Mouse (Mus musculus) urinary bladder, postnatal 36 days (tissue): Measurements from ENCODE around the gene Prps1l3.
"Not testable (repeated sequence)": the region's sequence is repeated elsewhere in the genome, so short reads cannot be mapped to it uniquely, and the experiment has no call there.

Source experiments
- DNase-seq, 2 experiments: peaks; one replicate each; pipeline ENCODE4 v3.0.0; 2022; ENCODE audit warnings: low spot score in 2 of 2, mixed read lengths in 1 of 2

Gene Prps1l3

DNA sequence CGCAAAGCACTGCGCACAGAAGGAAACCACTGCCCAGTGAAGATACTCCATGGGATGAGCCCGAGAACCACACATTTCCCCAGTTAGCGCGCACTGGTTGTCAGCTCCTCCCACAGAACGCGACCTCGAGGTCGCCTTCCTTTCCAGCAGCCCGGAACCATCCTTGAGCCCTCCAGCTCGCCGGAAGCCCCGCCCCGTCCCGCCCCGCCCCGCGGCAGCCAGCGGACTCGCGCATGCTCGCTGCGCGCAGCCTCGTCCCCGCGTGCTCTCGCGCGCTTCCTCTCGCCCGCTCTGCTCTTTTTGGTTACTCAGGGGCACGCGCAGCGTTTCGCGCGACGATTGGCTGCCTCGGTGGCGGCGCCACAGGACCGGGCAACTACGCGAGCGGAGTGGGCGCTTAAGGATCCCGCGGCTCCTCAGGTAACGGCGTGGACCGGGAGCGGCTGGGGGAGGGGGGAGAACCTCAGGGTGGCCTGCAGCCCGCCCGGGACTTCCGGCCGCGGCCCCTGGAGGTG is at the start of gene Prps1l3, which contains the start of gene Mipol1:
TSS of gene Prps1l3 (plus strand) at position 221 of the 515 bp plus-strand sequence.
TSS of gene Mipol1 (plus strand) at position 236 of the 515 bp plus-strand sequence.
- DNase-seq, result peak; percentile 74 to 86

DNA sequence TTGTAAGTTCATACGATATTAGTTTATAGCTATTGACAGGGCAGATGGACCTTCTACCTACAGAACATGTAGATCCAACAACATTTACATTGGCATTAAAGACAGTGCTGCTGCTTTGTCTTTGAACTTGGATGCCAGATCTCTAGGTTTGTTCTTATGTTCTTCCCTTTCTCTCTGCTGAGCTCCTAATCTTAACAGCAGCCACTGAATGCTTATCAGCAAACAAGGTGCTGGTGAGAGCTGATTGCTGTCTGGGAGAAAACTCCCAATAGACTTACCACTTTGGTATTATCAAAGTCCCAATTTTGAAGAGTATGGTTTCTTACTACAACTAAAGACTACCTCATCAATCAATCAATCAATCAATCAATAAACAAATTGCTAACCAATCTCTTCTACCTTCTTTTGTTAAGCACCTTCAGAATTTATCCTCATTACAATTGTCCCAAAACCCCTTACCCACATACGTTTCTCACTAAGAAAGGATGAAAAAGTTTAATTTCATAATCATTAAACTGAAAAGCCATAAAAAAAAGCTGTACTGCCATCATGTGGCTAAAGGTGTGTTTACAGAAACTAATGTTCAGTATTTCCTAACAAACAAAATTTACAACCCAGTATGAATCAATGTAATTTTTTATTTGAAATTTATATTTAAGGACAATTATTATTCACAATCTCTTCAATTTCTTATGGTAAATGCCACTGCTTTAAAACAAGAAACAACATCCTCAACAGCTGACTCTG is 45.6 kb upstream of the Prps1l3 start:
- DNase-seq, result no peak

DNA sequence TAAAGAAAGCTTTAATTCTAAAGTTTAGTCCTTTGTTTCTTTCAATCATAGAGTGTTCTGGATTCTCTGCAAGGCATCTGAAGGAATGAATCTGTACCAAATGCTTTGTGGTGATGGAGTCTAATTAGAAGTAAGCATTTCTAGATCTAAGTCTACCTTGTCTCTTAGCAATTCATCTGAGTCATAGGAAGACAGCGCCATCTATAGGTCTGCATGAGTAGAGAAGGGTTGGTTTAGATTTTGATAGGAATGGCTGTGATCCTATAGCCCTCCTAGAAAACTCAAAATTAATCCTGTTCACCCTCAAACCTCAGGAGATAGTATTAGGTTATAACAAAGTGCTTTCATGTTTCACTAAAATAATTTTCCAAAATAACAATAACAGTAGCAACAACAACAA is 44.7 kb upstream of the Prps1l3 start:
- DNase-seq, result no peak

DNA sequence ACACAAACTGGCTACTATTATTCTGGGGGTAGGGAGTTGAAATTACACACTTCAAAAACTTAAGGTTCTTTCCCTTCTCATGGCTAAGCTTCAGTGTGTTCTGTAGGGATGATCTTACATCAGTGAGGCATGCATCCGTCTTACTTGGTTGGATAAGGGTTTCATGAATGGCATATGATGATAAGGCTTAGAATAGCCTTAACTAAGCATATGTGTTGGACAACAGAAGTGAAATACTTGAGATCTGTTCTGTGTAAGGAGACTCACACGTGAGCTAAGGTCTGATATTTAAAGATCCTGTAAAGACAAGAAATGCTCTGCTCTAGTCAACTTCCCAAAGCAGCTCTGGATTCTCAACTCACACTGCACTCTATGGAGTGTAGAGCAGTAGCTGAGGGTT is 44.1 kb upstream of the Prps1l3 start:
- no peak for DNase-seq

DNA sequence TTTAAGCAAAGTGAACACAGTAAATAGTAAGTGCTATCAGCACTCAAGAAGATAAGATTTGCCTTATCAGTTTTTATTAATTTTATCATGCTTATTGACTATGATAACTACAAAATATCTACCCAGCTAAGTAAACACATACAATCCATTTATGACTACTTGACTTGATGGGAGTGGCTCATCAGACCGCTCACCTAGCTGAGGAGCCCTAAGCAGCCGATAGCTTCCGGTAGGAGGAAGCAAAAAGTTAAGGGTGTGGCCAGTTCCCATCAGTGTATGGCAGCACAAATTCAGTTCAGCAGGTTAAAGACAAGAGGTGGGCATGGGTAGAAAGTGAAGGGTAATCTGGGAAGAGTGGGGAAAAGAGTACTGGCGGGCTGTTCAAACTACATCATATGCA is 43.2 kb upstream of the Prps1l3 start:
- DNase-seq, result no peak

DNA sequence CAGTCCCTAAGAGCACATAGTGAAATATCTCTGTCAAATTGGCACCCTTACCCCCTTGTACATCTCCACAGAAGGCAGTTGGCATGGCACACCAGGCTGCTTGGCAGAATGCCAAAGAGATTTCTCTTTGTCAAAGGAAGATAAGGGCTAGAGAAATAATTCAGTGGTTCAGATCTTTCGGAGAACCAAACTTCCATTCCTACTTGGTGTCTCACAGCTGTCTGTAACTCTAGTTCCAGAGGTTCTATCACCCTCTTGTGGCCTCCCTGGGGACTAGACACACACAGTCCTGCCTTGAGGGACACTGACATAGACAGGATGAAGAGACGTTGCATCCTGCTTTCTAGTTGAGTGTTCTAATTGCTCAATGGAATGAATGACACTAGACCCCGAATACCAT is 35.6 kb upstream of the Prps1l3 start:
- DNase-seq, result no peak

DNA sequence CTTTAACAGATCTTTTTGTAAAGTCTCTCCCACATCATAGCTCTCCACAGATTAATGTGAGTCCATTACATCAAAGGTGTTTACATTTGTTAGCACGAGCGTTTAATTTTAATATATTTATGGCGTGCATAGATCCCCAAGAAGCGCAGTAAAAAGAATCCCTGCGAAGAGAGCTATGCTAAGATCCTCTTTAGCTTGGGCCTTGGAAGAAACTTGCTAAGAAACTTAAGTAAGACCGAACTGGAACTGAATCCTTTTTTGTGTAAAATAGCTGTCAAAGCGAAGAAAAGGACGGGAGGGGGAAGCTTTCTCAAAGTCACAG is 34.0 kb upstream of the Prps1l3 start:
- no peak for DNase-seq

DNA sequence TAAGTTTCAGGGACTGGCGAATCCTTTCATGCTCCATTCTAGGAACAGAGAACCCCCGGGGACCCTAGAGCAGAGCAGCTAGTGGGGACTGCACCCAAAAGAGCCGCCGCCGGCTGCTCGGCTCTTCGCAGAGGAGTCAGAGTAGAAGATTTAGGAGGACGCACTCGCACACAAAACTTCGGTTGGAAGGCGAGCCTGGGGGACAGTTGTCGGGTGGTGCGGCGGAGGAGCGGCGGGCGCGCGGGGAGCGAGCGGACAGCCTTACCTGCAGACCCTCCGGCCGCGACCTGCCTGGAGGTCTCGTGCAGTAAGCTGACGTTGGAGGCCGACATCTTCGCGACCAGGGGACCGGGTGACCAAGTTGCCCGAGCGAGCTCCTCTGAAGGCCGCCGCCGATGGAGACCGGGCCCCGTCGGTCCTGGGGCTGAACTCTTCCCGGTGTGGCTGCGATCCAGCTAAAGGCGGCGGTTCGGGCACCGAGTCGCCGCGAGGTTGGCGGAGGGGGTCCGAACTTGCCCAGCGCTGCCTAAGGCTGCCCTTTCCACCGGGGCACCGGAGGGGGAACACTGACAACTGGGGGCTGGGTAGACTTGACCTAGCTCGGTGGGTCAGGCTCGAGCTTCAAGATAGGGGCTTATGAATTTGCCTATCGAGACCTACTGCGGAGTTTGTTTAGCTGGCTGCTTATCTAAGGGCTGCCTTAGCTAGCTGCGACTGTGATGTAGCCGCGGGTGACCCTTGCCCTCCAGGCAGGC is 33.4 kb upstream of the Prps1l3 start:
- DNase-seq, result peak; percentile 20 to 23

DNA sequence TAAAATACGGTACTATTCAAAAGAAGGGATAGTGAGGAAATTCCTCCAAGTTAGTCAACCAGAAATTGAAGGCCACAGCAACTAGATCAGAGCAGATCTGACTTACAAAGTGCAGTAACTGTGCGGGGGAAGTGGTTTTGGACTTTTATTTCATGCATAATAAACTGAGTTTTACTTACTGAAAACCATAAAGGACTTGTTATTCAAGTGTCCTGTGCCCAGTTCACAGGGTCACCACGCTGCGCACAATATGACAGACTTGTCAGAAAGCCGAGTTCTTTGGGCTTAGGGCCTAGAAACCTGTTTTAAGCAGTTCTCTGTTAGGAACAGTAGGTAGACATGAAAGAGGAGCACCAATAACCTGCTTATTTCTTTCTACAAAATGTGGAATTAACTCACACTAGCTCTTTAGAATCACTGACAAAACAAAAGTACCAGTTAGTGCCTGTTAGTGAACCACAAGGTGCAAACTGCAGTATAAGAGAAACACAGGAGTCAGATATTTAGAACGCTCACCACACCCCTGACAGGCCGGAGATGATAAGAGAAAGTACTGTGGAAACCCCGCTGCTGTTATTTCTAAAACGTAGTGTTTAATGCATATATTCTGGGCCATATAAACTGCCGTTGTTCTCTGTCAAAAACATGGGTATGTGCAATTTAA is 32.7 kb upstream of the Prps1l3 start, which contains the start of gene Slc25a21:
TSS of gene Slc25a21 (minus strand) at position 110 of the 664 bp plus-strand sequence.
- DNase-seq, result no peak

DNA sequence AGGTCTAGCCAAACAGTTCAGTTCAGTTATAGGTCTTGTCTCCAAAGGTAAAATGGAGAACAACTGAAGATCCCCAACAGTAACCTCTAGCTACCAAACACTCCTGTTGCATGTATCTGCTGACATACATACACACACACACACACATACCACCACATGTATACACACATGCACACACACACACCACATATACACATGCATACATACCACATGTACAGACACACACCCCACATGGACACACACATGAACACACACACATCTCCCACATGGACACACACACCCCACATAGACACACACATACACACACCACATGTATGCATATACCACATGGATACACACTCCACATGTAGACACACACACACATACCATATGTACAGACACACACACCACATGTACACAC is 31.9 kb upstream of the Prps1l3 start:
- DNase-seq, result no peak

DNA sequence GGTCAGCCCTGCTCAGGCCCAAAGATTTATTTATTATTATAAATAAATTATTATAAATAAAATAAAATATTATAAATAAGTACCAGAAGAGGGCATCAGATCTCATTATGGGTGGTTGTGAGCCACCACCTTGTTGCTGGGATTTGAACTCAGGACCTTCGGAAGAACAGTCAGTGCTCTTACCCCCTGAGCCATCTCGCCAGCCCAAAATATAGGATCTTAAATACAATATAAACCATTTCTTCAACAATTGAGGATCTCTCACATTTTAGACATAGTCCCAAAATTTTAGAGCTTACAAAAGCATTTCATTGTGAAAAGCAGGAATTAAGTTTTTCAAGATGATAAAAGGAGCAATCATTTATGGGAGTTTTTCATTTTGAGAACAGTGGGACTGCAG is 30.8 kb upstream of the Prps1l3 start:
- no peak for DNase-seq

DNA sequence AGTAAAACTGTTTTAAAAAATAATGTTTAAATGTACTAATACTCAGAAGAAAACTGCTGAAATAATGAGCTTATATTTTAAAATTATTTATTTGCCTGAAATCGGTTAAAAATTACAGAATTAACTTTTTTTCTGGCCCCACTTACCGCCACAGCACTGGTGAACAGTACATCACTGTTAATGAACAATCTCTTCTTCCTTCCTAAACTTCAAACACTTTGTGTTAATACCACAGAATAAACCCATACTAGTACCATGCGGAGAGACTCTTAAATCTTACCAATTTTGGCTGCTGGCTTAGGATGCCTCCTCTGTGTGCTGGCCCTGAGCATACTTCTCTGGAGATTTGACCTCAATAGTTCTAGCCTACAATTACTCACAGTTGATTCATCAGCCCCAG is 28.3 kb upstream of the Prps1l3 start:
- DNase-seq, result no peak

DNA sequence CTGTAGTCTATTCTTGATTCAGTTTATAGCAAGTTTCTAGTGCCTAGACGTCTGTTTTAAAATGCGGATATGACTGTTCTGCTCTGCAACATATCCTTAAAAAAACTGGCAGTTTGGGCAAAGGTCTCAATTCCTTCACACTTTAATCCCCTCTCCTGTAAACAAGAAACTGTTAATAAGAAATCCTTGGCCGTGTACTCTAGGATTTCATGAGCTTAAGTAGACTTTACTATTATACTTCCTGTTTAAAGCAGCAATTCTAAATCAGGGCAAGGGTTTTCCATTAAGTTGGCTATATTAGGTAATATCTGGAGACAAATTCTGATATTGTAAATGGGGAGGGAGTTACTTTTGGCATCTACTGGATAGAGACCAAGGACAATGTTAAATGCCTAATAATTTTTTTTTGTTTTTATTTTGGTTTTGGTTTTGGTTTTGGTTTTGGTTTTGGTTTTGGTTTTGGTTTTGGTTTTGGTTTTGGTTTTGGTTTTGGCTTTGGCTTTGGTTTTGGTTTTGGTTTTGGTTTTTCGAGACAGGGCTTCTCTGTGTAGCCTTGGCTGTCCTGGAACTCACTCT is 25.8 kb upstream of the Prps1l3 start:
- DNase-seq, result no peak

DNA sequence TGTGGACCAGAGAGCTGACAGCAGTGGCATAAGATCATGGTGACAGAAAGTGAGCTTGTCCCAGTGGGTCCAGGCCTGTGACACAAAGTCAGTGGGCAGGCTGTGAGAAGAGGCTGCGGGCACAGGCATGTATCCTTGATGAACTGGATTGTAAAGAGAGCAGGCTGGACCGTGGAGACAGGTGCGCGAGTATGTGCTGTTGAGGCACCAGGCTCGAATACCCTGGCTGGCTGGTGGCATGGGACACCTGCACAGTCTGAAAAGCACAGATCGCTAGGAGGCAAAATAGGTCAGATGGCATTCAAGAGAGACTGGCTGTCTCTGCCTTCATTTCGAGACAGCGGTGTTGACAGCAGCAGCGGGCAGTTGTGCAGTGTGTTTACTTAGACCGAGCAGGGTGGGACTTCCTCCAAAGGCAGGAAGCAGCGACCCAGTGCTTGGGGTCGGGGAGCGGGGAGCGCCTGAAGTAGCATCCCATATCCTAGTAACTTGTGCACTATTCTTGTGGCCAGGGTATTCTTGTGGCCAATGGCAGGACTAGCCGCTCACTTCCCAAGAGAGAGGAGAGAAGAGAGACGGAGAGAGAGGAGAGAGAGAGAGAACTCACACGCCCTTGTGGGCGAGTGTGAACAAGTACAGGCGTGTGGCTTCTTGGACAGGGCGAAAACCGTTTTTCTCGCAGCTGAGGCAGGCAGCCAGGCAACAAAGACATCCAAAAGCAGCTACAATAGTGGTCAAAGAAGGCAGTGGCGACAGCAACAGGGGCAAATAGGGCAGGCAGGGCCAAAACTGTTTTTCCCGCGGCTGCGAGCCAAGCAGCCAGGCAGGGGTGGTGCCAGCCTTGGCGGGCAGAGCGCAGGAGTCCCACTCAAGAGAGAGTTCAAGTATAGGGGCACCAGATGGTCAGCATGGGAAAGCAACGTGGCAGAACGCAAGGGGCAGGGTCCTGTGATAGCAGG is 18.6 kb upstream of the Prps1l3 start:
- DNase-seq, result peak; percentile 39 to 49

DNA sequence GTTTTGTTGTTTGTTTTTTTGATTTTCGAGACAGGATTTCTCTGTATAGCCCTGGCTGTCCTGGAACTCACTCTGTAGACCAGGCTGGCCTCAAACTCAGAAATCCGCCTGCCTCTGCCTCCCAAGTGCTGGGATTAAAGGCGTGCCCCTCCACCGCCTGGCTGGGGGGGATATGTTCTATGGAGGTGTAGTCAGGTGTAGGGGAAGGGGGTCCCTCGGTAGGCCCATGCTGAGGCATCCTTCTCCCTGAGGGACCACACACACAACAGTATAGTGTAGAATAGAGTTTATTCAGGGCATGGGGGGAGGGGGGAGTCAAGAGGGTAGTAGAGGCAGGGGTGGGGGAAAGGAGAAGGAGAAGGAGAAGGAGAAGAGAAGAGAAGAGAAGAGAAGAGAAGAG is 17.7 kb upstream of the Prps1l3 start:
- not testable (repeated sequence) for DNase-seq

DNA sequence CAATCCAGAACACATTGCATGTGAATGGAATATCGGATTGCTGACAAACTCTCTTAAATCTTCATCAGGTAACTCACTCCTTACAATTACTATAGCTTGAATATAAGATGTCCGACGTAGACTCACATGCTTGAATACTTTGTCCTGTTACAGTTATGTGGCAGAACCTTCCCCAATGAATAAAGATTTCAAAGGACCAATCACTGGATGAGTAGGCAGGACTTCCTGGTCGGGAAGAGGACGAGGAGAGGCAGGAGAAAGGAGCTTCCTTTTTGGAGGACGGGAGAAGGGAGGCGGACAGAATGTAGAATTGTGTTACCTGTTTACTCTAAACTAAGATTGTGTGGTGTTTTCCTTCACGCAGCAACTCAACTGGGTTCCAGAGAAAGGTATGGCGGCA is 3.8 kb upstream of the Prps1l3 start:
- DNase-seq, result no peak

DNA sequence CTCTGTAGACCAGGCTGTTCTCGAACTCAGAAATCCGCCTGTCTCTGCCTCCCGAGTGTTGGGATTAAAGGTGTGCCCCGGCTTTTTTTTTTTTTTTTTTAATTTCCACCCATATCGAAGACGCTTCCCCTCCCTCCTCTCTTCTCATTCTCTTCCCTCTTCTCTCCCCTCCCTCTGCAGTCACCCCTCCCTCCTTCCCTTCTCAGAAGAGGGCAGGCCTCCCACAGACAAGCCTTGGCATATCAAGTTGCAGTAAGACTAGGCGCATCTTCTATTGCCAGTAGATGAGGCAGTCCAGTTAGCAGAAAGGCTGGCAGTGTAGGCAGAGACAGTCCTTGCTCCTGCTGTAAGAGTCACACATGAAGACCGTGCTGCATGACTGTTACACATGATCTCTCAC is 2.4 kb upstream of the Prps1l3 start:
- no peak for DNase-seq

DNA sequence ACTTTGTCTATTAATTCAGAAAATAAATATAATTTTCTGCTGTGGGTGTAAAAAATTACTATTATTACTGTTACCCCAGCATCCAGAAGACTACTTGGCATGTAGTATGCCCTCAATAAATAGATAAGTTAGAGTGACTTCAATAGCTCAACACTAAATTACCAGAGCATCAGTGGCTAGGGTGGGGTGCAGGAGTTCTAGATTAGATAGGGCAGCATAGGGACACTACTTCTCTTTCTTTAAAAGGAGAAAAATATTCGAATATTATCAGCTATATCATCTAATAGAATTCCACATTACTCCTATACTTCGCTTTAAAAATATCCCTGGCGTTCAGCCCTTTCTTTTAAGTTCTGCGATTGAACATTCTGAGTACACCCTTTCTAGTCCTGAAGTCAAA is 509 bp upstream of the Prps1l3 start:
- DNase-seq, result no peak

DNA sequence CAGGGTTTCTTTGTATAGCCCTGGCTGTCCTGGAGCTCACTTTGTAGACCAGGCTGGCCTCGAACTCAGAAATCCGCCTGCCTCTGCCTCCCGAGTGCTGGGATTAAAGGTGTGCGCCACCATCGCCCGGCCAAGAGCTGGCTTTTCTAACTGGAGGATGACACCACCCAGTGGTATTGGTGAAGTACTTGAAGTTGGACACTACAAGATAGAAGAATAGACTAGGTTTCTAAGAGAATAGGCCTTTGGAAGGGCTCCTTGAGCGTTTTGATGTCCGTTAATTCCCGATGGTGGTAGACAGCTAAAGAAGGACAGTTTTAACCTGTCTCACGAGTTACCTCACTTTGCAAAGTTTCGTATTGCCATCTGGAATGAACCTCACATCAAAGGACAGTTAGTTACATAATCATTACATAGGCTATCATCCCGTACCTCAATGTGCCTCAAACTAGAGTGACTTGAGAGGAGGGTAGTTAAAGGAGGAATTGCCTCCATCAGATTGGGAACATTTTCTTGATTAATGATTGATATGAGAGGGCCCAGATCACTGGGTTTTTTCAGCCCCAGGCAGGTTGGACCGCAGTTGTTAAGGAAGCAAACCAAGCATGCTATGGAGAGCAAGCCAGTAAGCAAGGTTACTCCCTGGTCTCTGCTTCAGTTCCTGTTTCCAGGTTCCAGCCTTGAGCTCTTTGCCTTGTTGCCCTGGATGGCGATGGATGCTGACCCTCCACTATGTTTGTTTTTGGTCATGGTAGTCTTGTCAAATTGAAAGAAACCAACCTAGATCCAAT is 1.1 kb downstream of the Prps1l3 start:
- DNase-seq, result peak in 1 of 2 experiments; percentile 9

DNA sequence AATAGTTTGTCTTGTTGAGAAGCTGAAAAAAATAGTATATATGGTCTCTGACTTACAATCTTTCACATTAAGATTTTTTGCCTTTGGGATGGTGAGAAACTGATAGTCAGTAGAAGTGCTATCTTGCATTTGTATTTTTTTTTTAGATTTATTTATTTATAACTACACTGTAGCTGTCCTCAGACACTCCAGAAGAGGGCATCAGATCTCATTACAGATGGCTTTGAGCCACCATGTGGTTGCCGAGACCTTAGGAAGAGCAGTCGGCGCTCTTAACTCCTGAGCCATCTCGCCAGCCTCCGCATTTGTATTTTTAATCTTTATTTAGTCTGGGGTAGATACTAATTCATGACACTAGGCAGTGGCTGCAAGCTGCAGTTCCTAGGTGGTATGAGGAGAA is 3.2 kb downstream of the Prps1l3 start:
- DNase-seq, result no peak
